Mouse (Mus musculus) granulocyte monocyte progenitor cell, adult 5-6 weeks (primary cell): ENCODE measurements around the gene Fbxl20. TPM values are rescaled to one million over a fixed set of nuclear protein-coding genes. Genes with fewer than 3 reads are reported as not detected.

Experiments
- ATAC-seq: replicated peaks from 2 replicates; pipeline ENCODE4 v1.8.0; 2016; ENCODE audit warnings: mild to moderate bottlenecking, moderate TSS enrichment, inconsistent platforms; ENCODE audit not compliant: poor library complexity, severe bottlenecking
- total RNA-seq, 2 experiments: library from RNA; stranded (forward) in 1 of 2; stranded (reverse) in 1 of 2; fragments of 200-712, 200-1000 nt in 1 of 2; fragments of >200 nt in 1 of 2; fragmentation: Nextera tagmentation in 1 of 2; gene quantifications; 2 replicates each; pipeline ENCODE4 v1.2.3; 2014 to 2017

The Fbxl20 gene
- total RNA-seq, 2 experiments from 2014 or later = 7.4 to 13.7 TPM

DNA sequence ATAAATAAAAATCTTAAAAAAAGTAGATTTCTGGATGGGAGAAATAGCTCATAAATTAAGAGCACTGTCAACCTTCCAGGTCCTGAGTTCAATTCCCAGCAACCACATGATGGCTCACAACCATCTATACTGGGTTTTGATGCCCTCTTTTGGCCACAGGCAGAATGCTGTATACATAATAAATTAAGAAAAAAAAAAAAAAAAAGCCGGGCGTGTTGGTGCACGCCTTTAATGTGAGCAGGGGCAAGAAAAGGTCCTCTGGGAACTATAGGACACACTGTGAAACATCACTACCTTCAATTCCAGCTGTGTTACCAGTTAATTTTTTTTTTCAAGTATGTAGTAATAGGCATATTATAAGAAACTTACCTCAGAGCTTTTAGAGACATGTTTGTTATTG, 48.9 kb downstream of the Fbxl20 start:
- ATAC-seq = no peak

GRCm38 (mm10) chr11:98090583-98090982, 59.6 kb downstream of the Fbxl20 start:
- ATAC-seq = no peak

DNA sequence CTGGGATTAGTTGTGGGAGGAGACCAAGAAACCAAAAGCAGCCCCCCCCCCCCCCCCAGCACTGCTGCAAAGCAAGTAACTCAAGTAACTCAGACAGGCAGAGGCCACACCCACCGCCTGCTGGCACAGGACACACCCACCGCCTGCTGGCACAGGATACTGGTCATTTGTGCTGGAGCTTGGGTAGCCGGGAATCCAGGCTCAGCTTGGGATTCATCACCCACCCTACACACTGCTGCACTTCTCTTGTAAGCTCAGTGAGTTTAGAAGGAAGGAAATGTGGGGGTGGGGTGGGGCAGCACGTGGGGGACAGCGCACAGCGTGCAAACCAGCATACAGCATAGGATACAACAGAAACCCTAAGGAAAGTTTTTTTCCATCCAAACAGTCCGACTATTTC, 62.0 kb downstream of the Fbxl20 start:
- ATAC-seq = no peak

DNA sequence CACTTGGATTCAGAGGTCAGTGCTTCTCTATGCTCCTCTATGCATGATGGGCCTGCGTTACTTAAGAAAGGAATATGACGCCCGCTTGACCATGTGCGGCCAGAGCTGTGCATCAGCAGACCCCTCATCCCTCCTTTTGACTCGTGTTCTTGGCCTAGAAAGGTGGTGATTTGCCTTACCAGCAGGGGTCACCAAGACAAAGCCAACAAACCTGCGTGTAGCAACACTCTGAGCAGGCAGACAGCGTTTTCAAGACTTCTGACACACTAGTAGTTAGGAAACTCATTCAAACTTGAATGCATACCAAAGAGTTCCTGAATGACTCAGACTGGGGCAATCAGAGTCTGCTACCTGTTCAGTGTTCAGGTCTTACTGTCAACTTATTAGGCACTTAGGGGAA, 63.6 kb downstream of the Fbxl20 start:
- ATAC-seq = no peak

DNA sequence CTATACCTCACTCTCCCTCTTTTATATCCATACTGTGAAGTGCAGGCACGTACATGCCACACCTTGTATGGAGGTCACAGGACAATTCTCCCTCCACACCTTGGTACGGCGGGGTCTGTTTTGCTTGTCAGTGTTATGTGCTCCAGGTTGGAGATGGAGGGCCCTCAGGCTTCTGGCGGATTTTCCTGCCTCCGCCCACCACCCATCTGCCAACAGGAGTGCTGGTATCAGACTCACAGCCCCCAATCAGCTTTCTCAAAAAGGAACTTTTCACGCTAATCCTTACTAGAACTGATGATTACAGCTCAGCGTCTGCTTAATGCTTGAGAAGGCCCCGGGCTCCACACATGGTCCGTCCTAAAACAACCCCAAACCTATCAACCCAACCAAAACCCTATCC, 64.1 kb downstream of the Fbxl20 start:
- no peak for ATAC-seq

GRCm38 (mm10) chr11:98082745-98083144, 67.5 kb downstream of the Fbxl20 start:
- ATAC-seq = no peak

DNA sequence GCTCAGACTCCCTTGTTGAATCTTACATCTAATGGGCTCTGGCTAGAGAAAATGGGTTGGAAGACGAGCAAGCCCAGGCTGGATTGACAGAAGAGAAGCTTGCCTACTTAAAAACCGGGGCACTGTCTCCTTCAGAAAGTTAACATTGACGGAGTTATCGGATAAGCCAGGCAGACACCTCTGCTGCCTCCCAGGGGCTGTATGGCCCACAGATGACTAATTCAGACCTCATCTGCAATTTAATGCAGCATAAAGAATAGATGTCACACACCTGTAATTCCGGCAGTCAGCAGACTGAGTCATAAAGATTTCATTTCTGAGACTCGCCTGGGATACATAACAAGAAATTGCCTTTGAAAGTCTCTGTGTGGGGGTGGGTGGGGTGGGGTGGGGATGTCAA, 69.8 kb downstream of the Fbxl20 start:
- ATAC-seq = no peak

DNA sequence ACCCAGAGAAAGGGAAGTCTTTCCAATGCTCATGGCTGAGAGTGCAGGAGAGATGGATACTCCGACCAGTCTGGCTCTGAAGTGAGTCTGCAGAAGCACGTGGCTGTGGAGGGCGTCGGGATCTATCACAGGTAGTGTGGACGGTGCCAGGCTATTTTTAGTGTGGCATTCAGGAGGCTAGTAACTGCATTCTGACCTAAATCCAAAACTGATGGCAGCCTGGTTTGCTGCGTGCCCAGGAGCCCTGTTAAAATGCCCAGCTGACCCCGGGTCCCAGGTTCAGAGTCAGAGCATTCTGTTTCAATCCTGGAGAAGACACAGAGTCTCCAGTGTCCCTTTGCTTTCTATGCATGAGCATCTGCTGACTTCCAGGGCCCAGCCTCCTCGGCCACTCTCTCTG, 73.1 kb downstream of the Fbxl20 start:
- no peak for ATAC-seq

DNA sequence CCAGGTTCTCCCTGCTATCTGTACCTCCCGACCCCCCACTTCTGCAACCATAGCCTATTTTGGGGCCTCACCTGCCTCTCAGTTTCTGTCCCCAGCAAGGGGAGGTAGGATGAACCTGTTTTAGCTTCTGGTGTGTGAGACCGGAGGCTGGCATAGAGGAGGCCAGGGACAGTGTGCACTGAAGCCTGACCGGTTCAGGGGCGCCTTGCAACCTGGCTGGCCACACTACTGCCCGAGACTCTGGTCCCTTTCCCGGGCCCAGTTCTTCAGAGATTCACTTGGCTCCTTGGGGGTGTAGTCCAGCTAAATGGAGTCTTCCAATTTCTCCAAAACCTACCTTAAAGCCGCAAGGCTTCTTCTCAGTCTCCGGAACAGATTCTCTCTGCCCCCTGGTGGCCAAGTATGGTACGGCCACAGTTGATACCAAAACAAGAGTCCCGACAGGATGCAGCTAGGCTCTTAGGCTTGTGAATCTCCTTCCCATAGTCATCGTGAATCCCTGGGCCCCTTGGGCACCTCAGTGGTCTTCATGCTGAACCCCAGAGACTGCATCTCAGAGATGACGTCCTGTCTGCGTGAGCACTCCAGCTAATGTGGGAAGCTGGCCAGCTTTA, 74.9 kb downstream of the Fbxl20 start:
- ATAC-seq = peak; percentile 74

- ATAC-seq = no peak
Measured at GRCm38 (mm10) chr11:98073442-98073841, 76.8 kb downstream of the Fbxl20 start.

DNA sequence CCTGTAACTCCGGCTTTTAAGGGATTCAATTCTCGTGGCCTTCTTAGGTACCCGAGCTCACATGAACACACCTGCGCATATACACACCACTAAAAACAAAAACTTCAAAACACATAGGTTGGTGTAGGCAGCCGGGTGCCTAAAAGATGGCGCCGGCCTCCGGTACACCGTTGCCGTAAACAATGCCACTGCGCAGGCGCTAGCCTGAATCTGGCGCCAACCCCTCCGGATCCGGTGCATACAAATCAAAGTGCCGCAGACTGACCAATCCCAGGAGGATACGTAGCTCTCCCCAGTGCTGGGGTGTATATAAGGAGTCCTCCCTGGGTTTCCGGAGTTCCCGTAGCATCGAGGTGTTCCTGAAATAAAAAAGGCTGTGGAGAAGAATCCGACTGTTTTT, 82.9 kb downstream of the Fbxl20 start:
- no peak for ATAC-seq

DNA sequence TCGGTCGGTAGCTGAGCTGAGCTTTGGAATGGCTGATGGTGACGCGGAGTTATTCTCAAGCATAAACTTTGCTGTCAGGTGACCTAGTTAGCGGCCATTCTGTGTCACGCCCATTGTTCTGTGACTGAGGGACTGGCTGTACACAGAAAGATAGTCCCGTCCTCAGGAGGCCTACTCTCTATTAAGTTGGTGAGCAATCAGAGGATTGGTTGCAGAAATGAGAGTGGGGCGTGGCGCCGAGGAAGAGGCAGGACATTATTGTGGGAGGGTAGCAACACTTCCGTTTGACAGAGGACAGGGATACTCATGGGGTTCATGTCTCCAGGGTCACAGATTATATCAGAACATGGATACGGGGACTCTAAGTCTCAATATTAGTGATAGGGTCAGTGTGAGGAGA, 84.0 kb downstream of the Fbxl20 start:
- ATAC-seq = no peak

GRCm38 (mm10) chr11:98061904-98062562, 88.2 kb downstream of the Fbxl20 start:
- ATAC-seq = no peak

GRCm38 (mm10) chr11:98061441-98061840, 88.8 kb downstream of the Fbxl20 start:
- no peak for ATAC-seq

GRCm38 (mm10) chr11:98060104-98060692, 90.0 kb downstream of the Fbxl20 start:
- ATAC-seq = no peak

- no peak for ATAC-seq
Measured at GRCm38 (mm10) chr11:98059662-98060061, 90.5 kb downstream of the Fbxl20 start.

GRCm38 (mm10) chr11:98057998-98058397, 92.2 kb downstream of the Fbxl20 start:
- peak; percentile 50; the same call in 1 of the 2 replicates for ATAC-seq

DNA sequence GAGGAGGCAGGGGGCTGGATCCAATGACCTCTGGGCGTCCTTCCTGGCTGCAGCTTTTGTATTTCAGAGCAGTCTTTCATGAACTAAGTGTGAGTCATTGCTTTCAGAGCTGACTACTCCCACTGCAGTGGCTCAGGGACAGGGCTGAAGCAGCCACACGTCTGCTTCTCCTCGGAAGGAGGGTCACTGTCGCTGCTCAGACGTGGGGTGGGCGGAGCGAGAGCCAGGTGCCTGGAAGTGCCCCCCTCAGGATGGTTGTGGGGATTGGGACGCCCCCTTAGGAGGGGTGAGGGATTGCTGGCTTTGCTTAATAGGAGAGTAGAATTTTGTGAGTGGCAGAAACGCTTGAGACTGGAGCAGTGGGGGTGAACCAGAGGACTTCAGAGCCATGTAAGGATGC, 92.7 kb downstream of the Fbxl20 start:
- ATAC-seq = no peak

GRCm38 (mm10) chr11:98052989-98053834, 97.0 kb downstream of the Fbxl20 start, which contains the start of gene Stac2:
Stac2 (minus strand) TSS chr11:98053462.
- peak; percentile 38; the same call in 1 of the 2 replicates for ATAC-seq

DNA sequence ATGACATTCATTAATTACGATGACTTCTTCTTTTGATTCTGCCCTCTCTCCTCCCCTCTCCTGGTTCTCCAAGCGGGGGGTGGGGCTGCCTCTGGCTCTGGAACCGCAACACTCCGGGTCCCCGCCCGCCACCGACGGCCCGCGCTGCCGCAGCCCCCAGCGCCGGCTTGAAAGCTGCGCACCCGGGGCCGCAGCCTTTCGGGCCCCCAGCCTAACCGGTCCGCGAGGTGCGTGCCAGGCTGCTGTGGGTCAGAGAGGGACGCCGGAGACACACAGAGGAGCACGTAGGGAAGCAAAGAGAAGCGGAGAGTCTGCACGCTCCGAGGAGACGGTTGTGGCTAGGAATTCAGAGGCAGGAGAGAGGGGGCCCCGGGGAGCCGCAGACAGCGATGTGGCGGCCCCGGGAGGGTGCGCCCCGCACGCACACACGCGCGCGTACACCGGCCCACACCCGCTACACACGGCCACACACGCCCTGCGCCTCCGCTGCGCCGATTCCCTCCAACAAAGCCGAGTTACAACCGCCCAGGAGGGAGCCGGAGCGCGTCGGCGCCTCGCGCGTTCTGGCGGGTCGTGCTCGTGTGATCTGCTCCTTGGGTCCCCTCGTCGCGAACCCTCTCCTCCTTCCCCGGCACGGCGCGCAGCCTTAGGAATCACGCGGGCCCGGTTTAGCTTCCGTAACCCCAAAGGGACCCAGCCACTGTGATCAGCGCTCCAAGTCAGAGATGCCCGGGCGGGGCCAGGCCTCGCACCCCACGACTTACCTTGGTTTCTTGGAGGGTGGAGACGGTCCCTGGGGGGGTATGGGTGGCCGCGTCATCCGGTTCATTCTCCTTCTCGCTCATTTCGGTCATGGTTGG, 97.8 kb downstream of the Fbxl20 start:
- ATAC-seq = no peak
